Mouse (Mus musculus) MEL (cell line): Measurements from ENCODE around the gene H2-Q7. TPM values are rescaled to one million over a fixed set of nuclear protein-coding genes. Genes with fewer than 3 reads are reported as not detected.

Experiments used
- DNase-seq: peaks from one replicate; pipeline ENCODE4 v3.0.0; 2011; ENCODE audit warnings: low read depth, low spot score
- H3K27ac ChIP-seq: 2 replicates; pipeline ENCODE4 v1.5.1; 2012; ENCODE audit warnings: low read depth, mild to moderate bottlenecking, control low read depth, low read length, moderate library complexity; ENCODE audit not compliant: control insufficient read depth
- H3K27me3 ChIP-seq, 2 experiments: fragments of 150-350 bp in 1 of 2; sonication (generic) in 1 of 2; 2 replicates each; pipeline ENCODE4 v1.6.1; 2012; ENCODE audit warnings: low read length in 2 of 2, mild to moderate bottlenecking in 2 of 2, improper control_type of control experiment in 1 of 2, moderate library complexity in 1 of 2; ENCODE audit not compliant: insufficient read depth in 2 of 2, control insufficient read depth in 1 of 2
- H3K36me3 ChIP-seq, 2 experiments: 2 replicates each; pipeline ENCODE4 v1.6.1; 2012 to 2014; ENCODE audit warnings: low read length in 2 of 2, improper control_type of control experiment in 1 of 2, inconsistent platforms in 1 of 2, mild to moderate bottlenecking in 1 of 2; ENCODE audit not compliant: insufficient read depth in 2 of 2, control insufficient read depth in 1 of 2
- H3K4me1 ChIP-seq, 2 experiments: fragments of 150-350 bp in 1 of 2; sonication (generic) in 1 of 2; 2 replicates each; pipeline ENCODE4 v1.6.1; 2012; ENCODE audit warnings: low read length in 2 of 2, improper control_type of control experiment in 1 of 2, mild to moderate bottlenecking in 1 of 2; ENCODE audit not compliant: insufficient read depth in 2 of 2, control insufficient read depth in 1 of 2
- H3K4me3 ChIP-seq, 2 experiments: fragments of 150-350 bp in 1 of 2; sonication (generic) in 1 of 2; 2 replicates each; pipeline ENCODE4 v1.5.1; 2012; ENCODE audit warnings: low read depth in 2 of 2, low read length in 2 of 2, mild to moderate bottlenecking in 2 of 2, moderate library complexity in 2 of 2, control low read depth in 1 of 2, improper control_type of control experiment in 1 of 2; ENCODE audit not compliant: control insufficient read depth in 1 of 2, insufficient read depth in 1 of 2
- H3K79me2 ChIP-seq: 2 replicates; pipeline ENCODE4 v1.6.1; 2012; ENCODE audit warnings: mild to moderate bottlenecking, low read length, moderate library complexity; ENCODE audit not compliant: control insufficient read depth, poor library complexity, insufficient read depth
- H3K9ac ChIP-seq: 2 replicates; pipeline ENCODE4 v1.6.1; 2012; ENCODE audit warnings: low read depth, mild to moderate bottlenecking, control low read depth, low read length, moderate library complexity; ENCODE audit not compliant: control insufficient read depth, poor library complexity, severe bottlenecking
- H3K9me3 ChIP-seq: fragments of 150-350 bp; sonication (generic); replicated peaks from 2 replicates; pipeline ENCODE4 v1.6.1; 2012; ENCODE audit warnings: mild to moderate bottlenecking, low read length, improper control_type of control experiment, moderate library complexity; ENCODE audit not compliant: insufficient read depth
- BHLHE40 ChIP-seq: IDR thresholded peaks from 2 replicates; pipeline ENCODE4 v1.6.1; 2012; ENCODE audit warnings: low read depth, mild to moderate bottlenecking, inconsistent platforms, low read length, improper control_type of control experiment, borderline replicate concordance
- CHD1 ChIP-seq: IDR thresholded peaks from 2 replicates; pipeline ENCODE4 v1.6.1; 2012; ENCODE audit warnings: low read depth, mild to moderate bottlenecking, inconsistent platforms, low read length, improper control_type of control experiment
- CTCF ChIP-seq, 3 experiments: IDR thresholded peaks in 2 of 3; conservative IDR thresholded peaks in 1 of 3; 2 replicates each; pipeline ENCODE4 v1.5.1; 2011 to 2012; ENCODE audit warnings: low read length in 3 of 3, low read depth in 2 of 3, mild to moderate bottlenecking in 2 of 3, improper control_type of control experiment in 1 of 3, inconsistent platforms in 1 of 3, mixed read lengths in 1 of 3, moderate library complexity in 1 of 3; ENCODE audit not compliant: control insufficient read depth in 1 of 3, insufficient read depth in 1 of 3, poor library complexity in 1 of 3, severe bottlenecking in 1 of 3
- ELF1 ChIP-seq: IDR thresholded peaks from 2 replicates; pipeline ENCODE4 v1.6.1; 2014; ENCODE audit warnings: low read depth, mild to moderate bottlenecking, inconsistent platforms, low read length, improper control_type of control experiment, moderate library complexity
- EP300 ChIP-seq, 2 experiments: IDR thresholded peaks; 2 replicates each; pipeline ENCODE4 v1.6.1; 2011; ENCODE audit warnings: improper control_type of control experiment in 2 of 2, low read length in 2 of 2, low read depth in 1 of 2, mild to moderate bottlenecking in 1 of 2
- ETS1 ChIP-seq: IDR thresholded peaks from 2 replicates; pipeline ENCODE4 v1.6.1; 2012; ENCODE audit warnings: low read depth, mild to moderate bottlenecking, inconsistent platforms, low read length, improper control_type of control experiment, moderate library complexity
- GATA1 ChIP-seq: IDR thresholded peaks from 2 replicates; pipeline ENCODE4 v1.6.1; 2011; ENCODE audit warnings: low read depth, low read length, improper control_type of control experiment
- KAT2A ChIP-seq: conservative IDR thresholded peaks from 2 replicates; pipeline ENCODE4 v1.6.1; 2012; ENCODE audit warnings: low read depth, low read length, improper control_type of control experiment, inconsistent platforms
- MAFK ChIP-seq: IDR thresholded peaks from 2 replicates; pipeline ENCODE4 v1.6.1; 2011; ENCODE audit warnings: low read depth, mild to moderate bottlenecking, low read length, improper control_type of control experiment, borderline replicate concordance
- MEF2A ChIP-seq: IDR thresholded peaks from 2 replicates; pipeline ENCODE4 v1.6.1; 2014; ENCODE audit warnings: low read depth, mild to moderate bottlenecking, inconsistent platforms, low read length, improper control_type of control experiment; ENCODE audit not compliant: poor library complexity, insufficient replicate concordance, severe bottlenecking; ENCODE audit errors: extremely low read depth
- NELFE ChIP-seq: IDR thresholded peaks from 2 replicates; pipeline ENCODE4 v1.6.1; 2011; ENCODE audit warnings: low read depth, low read length, improper control_type of control experiment
- POLR2A ChIP-seq, 2 experiments: IDR thresholded peaks; 2 replicates each; pipeline ENCODE4 v1.6.1; 2011 to 2012; ENCODE audit warnings: low read length in 2 of 2, mild to moderate bottlenecking in 2 of 2, control low read depth in 1 of 2, improper control_type of control experiment in 1 of 2, low read depth in 1 of 2, moderate library complexity in 1 of 2; ENCODE audit not compliant: control insufficient read depth in 1 of 2, insufficient read depth in 1 of 2, poor library complexity in 1 of 2
- RCOR1 ChIP-seq: IDR thresholded peaks from 2 replicates; pipeline ENCODE4 v1.6.1; 2012; ENCODE audit warnings: low read depth, mild to moderate bottlenecking, inconsistent platforms, low read length, improper control_type of control experiment
- SIN3A ChIP-seq: IDR thresholded peaks from 2 replicates; pipeline ENCODE4 v1.6.1; 2012; ENCODE audit warnings: low read length, improper control_type of control experiment, inconsistent platforms
- SMC3 ChIP-seq: IDR thresholded peaks from 2 replicates; pipeline ENCODE4 v1.6.1; 2011; ENCODE audit warnings: low read depth, low read length, improper control_type of control experiment
- TAL1 ChIP-seq: IDR thresholded peaks from 2 replicates; pipeline ENCODE4 v1.6.1; 2012; ENCODE audit warnings: mild to moderate bottlenecking, inconsistent platforms, low read length, moderate library complexity, mixed read lengths
- USF1 ChIP-seq: IDR thresholded peaks from 2 replicates; pipeline ENCODE4 v1.6.1; 2014; ENCODE audit warnings: low read depth, mild to moderate bottlenecking, inconsistent platforms, low read length, improper control_type of control experiment, moderate library complexity
- ZKSCAN1 ChIP-seq: IDR thresholded peaks from 2 replicates; pipeline ENCODE4 v1.6.1; 2012; ENCODE audit warnings: low read depth, mild to moderate bottlenecking, inconsistent platforms, low read length, improper control_type of control experiment, moderate library complexity
- ZNF384 ChIP-seq: IDR thresholded peaks from 2 replicates; pipeline ENCODE4 v1.6.1; 2012; ENCODE audit warnings: low read depth, mild to moderate bottlenecking, inconsistent platforms, low read length, improper control_type of control experiment
- polyA plus RNA-seq, 2 experiments: library from polyadenylated mRNA; stranded (reverse) in 1 of 2; unstranded in 1 of 2; fragments of >175 nt in 1 of 2; fragments of >200 nt in 1 of 2; gene quantifications; 2 replicates each; pipeline versions ENCODE4 v1.2.1 to v1.2.4; 2012; ENCODE audit warnings: low replicate concordance in 2 of 2, low read depth in 1 of 2; ENCODE audit not compliant: insufficient read length in 2 of 2, insufficient read depth in 1 of 2, missing spikeins in 1 of 2
- total RNA-seq: library from RNA; depleted of rRNA; stranded (reverse); fragments of 300-350 nt; gene quantifications from 2 replicates; pipeline ENCODE4 v1.2.3, GENCODE M21; 2012

Gene H2-Q7
- total and polyA plus RNA-seq, 3 experiments: 0.23 to 4.0 TPM; not detected in 1

- DNase-seq: no peak
- TF ChIP-seq SIN3A: no peak
- TF ChIP-seq ETS1: no peak
- TF ChIP-seq BHLHE40: no peak
- no peak for TF ChIP-seq USF1
- TF ChIP-seq SMC3: no peak
- no peak for TF ChIP-seq RCOR1
- no peak for TF ChIP-seq ELF1
- no peak for TF ChIP-seq KAT2A
- Histone ChIP-seq H3K9me3 (no peaks in the 10 kb centered on the region), H3K27ac (no peak overlapping the region), H3K9ac (no peak overlapping the region), H3K27me3 (no peaks in the 10 kb centered on the region), H3K4me1 (no peaks in the 10 kb centered on the region), H3K36me3 (no peaks in the 10 kb centered on the region), H3K79me2 (no peaks in the 10 kb centered on the region), H3K4me3 (no peak overlapping the region)
Observed at GRCm38 (mm10) chr17:35486726-35487125, 47.8 kb downstream of the H2-Q7 start.

DNA sequence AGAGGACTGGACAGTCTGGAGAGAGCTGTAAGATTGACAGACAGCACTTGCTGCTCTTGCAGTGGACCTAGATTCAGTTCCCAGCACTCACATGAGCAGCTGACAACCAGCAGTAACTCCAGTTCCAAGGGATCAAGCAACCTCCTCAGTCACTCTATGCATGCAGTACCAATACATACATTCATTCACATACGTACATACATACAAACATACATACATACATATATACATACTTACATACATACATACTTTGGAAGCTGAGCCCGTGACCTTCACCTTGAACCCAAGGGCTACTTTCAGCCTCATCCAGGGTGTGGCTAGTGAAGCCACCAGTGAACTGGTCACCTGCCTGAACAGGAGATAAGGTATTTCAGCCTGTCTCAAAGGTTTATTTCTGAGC, 49.1 kb downstream of the H2-Q7 start:
- no peaks in the 10 kb centered on the region for H3K4me1 ChIP-seq
- DNase-seq: no peak
- H3K4me3 ChIP-seq: no peak overlapping the region
- no peaks in the 10 kb centered on the region for H3K36me3 ChIP-seq
- H3K27ac ChIP-seq: no peak overlapping the region
- H3K9me3 ChIP-seq: no peaks in the 10 kb centered on the region
- H3K9ac ChIP-seq: no peak overlapping the region
- no peaks in the 10 kb centered on the region for H3K79me2 ChIP-seq
- no peak for TF ChIP-seq ZKSCAN1
- TF ChIP-seq TAL1: no peak
- no peak for TF ChIP-seq ZNF384
- TF ChIP-seq EP300 (IDR thresholded peaks at IDR 0.05; ENCODE audit: low read depth in 1 of 2, low read length in 2 of 2): no peak
- TF ChIP-seq SMC3: no peak
- TF ChIP-seq MAFK: no peak
- no peak for TF ChIP-seq RCOR1
- H3K27me3 ChIP-seq: 0 out of 4 replicates have a peak, but pooled peaks cover 0 to 1% of the 10 kb centered on the region in 2 experiments

DNA sequence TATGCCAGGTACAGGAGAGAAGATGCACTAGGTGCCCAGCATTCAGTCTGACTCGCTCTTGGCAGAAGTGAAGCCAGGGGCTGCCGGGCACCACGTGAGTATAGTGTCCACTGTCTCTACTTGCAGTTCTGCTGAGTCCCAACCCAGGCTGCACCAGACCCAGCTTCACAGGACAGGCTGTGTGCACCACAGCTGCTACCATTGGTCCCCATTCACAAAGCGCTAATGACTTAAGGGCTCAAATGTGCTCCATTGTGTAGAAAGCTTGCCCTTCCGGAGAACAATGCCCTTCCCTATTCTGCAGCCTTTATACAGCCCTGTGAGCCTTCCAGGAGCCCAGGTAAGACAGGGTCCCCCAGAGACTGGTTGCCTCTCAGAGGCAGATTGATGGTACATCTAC, 51.4 kb downstream of the H2-Q7 start:
- Histone ChIP-seq H3K27ac (no peak overlapping the region), H3K4me3 (no peak overlapping the region)

More for the DNA sequence above, 51.4 kb downstream of the H2-Q7 start:
- TF ChIP-seq POLR2A (IDR thresholded peaks at IDR 0.05; ENCODE audit: control insufficient read depth in 1 of 2, insufficient read depth in 1 of 2, low read depth in 1 of 2, low read length in 2 of 2, poor library complexity in 1 of 2) (no peak), ZKSCAN1 (no peak), CHD1 (no peak), RCOR1 (no peak), KAT2A (no peak), NELFE (no peak), ETS1 (no peak), ZNF384 (no peak), GATA1 (no peak), MAFK (no peak), CTCF (IDR thresholded peaks at IDR 0.05 in 2 of 3, conservative IDR thresholded peaks at IDR 0.05 in 1 of 3; ENCODE audit: control insufficient read depth in 1 of 3, insufficient read depth in 1 of 3, low read depth in 2 of 3, low read length in 3 of 3, poor library complexity in 1 of 3, severe bottlenecking in 1 of 3) (no peak), MEF2A (no peak)
- TF ChIP-seq, all 39 proteins: peak for 0
- Histone ChIP-seq H3K79me2 (no peaks in the 10 kb centered on the region), H3K36me3 (no peaks in the 10 kb centered on the region), H3K4me1 (no peaks in the 10 kb centered on the region), H3K9me3 (no peaks in the 10 kb centered on the region), H3K27me3 (peaks cover 1 to 4% of the 10 kb centered on the region in 2 experiments; a peak in 2 of 4 replicates), H3K9ac (no peak overlapping the region)
- DNase-seq: no peak
